Mouse (Mus musculus) spleen, adult 12 weeks (tissue): ENCODE measurements around the gene Eif4g3.

ENCODE experiments used
- DNase-seq: peaks from one replicate; pipeline ENCODE4 v3.0.0; 2022; ENCODE audit warnings: low spot score

Gene Eif4g3

DNA sequence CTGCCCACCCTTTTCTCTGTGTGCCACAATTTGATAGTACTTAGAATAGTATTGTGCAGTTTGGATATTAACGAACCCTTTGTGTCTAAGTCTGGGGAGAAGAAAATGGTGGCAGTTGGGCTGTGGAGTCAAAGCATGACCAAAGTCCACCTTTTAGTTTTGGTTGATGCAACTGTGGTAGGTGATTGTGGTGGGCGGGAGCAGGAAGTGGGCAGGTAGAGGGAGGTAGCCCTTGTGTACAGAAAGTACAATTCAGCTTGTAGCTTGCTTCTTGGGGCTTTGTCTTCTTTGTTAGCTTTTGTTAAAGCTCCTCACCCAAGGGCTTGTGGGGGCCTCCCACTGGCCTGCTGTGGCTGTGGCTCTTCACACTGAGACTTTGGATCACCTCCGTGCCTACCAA, 109.6 kb downstream of the Eif4g3 start:
- no peak for DNase-seq

DNA sequence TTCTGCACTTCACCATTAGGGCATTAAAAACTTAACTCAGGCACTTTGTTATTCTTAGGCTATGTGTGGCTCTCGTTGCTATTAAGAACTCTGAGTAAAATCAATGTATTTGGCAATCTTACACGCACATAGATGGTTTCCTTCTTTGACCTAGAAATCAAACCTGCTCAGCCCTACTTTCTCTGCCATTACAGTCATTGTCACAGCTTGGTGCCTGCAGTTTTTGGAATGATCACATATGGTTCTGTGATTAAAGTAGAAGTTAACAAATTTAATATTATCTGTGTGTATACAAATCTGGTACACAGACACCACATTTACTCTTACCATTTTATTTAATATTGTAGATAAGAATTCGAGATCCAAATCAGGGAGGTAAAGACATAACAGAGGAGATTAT, 112.1 kb downstream of the Eif4g3 start:
- DNase-seq: no peak

DNA sequence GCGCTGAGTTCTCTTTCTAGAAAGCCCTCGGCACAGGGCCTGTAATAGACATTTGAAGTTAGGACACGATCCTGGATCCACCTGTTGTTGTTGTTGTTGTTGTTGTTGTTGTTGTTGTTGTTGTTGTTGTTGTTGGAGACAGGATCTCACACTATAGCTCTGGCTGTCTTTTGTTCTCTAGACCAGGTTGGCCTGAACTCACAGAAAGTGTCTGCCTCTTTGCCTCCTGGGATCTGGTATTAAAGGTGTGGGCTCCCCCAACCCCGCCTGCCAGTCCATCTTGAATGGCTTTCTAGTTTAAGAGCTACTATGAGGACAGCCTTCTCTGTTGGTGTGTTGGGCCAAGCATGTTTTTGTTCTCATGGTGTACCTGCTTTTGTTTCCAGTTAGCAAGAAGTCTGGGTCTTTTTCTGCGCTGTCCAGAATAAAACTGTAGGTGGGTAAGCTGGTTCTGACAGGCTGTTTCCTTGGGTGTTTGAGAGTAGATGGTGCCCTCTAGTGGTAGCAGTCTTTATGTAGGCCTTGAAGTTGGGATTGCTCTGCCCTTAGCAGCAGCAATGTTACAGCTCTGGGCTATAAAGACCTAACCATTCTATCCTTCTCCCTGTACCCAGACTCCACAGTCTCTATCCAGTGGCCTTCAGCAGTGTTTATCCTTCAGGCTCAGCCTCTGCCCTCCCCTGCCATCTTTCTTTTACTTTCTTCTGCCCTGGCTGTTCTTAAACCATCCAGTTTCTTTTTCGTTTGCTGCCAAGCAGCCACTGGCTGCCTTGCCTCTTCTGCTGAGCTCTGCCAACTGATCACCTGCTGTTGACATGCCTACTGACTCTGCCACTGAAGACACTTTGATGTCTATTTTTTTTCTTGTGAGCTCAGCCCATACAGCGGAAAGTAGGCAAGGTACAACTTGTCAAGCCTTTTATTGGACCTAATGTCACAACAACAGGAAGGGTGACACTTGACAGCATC, 114.9 kb downstream of the Eif4g3 start:
- DNase-seq: peak; percentile 19

DNA sequence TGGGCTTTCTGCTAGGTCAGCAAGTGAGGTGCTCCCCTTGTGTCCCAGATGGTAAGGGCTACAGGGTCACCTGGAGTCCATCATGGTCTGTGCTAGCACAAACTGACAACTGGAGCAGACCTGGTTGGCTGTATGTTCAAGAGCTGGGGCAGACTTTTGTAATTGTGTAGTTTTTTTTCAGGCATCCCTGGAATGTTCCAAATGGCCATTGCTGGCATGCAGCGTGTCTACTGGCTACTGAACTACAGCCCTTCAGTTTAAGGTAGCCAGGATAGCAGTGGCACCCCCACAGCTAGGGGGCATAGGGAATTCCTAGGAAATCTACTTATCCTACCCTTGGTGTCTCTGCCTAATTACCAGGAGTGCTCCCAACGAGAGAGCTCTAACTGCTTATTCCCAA, 115.7 kb downstream of the Eif4g3 start:
- DNase-seq: no peak

DNA sequence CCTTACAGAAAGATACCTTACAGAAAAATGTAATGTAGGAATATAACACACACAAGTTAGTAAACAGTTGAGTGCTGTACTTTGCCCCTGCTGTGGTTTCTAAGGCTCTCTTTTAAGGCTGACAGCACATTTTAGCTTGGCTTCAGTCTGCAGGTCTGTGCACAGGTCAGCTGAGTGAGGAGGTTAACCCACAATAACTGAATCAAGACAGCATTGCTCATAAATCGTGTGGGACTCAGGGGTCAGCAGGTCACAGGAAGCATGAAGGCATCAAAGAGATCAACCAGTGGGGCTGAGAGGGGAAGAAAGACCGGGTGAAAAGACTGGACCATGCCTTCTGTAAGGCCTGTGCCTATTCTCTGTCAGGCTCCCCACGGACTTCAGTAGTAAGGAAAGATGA, 116.5 kb downstream of the Eif4g3 start:
- DNase-seq: no peak

DNA sequence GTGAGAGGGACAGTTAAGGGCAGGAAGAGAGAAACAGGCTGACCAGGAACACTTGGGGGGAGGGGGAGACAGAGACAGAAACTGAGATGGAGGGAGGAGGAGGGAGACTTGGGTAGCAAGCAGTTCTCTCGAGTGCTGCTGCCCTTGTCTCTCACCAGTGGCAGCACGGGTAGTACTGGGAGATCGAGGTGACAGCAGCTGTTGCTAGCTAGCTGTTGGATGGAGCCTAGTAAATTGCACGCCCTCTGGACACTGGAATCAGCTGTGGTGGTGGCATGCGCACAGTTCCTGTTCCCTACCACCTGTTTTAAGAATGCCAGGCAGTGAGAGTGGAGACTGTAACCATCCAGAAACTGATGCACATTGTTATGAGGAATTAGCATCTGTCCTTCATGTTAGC, 119.0 kb downstream of the Eif4g3 start:
- no peak for DNase-seq

DNA sequence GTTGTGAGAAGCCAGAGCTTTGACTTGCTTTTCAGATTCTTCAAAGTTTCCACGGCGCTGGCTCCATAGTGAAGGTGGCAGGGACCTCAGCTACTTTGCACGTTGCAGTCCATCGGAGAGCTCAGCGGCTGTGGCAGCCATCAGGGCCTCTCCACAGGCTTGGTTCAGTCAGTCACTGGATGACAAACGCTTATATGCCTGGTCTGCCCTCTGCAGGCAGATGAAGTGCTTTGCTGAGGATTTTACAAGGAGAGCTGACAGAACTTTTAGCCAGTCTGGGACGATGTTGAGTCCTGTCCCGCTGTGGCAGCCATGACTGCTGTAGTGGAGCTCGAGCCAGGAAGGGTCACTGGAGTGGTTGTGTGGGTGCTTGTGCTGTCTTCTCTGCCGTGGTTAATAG, 126.9 kb downstream of the Eif4g3 start:
- DNase-seq: no peak

DNA sequence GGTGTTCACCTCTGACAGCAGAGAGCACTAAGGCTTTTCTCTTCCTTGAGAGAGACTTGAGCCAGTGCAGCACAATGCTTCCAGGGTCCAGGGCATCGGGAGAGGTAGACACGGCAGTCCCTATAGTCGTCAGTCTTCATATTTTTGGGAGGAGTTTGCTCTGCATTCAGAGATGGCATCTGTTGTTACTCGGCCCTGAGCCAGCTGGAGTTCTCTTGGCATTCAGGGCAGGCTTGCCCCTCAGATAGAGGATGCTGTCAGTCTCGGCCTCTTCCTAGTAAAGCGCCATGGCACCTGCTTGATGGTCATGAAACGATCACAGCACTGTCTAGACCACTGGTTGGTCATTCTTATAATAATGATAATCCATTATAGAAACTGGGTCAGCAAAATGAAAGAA, 131.2 kb downstream of the Eif4g3 start:
- DNase-seq: no peak

DNA sequence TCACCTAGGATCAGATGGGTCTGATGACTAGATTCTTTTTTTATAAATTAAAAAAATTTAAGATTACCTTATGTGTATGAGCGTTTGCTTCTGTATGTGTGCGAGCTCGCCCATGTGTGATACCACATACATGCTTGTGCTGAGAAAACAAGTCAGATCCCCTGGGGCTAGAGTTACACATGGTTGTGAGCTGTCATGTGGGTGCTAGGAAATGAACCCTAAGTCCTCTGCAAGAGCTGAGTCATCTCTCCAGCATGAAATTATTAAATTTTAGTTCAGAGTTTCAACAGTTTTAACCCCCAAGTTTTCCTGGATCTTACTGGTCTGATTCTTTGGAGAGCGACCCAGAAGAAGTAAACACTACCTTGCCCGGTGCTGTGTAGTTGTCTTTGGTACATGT, 134.5 kb downstream of the Eif4g3 start:
- no peak for DNase-seq

DNA sequence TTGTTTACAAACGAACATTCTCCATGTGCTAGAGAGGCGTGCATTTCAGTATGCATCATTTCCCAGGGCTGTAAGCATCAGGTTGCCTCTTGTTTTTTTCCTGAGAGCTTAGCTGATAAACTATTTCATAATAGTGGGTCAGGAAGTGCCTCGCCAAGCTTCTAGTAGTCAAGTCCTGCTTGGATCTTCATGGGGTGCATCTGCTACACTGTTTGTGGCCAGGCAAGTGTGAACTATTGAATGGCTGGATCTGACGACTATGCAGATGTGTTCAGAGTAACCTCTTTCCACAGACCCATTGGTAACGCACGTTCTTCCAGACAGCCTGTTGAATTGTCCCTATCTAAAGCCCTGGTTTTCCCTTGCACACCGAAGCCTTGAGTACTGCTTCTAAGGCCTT, 135.0 kb downstream of the Eif4g3 start:
- DNase-seq: no peak

DNA sequence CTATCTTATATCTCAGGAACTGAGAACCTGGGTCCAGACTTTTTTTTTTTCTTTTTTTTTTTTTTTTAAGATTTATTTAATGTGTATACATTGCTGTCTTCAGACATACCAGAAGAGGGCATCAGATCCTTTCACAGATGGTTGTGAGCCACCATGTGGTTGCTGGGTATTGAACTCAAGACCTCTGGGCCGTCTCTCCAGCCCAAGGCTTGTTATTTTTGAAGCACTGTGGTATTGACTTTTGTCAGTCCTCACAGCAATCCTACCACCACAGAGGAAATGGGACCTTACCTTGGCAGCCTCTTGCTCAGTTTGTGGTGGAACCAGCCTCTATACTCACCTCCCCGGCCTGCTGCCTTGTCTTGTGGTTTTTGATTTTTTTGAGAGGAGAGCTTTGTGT, 137.3 kb downstream of the Eif4g3 start:
- no peak for DNase-seq

DNA sequence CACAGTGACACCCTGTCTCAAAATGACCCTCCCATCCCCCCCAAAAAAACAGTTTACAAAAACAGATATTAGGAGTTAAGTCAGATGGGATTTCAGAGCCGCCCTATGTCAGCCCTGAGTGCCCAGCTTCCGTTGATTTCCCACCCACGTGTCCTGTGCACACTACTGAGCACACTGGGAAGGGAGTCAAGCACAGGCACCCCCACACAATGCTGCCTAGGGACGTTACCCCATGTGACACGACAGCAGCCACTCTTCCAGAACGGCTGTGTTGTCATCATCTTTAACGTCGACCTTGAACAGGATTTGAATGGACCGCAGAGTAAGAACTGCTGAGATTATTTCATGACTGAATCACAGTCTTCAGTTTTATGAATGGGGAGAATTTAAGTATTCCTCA, 138.4 kb downstream of the Eif4g3 start:
- DNase-seq: no peak

DNA sequence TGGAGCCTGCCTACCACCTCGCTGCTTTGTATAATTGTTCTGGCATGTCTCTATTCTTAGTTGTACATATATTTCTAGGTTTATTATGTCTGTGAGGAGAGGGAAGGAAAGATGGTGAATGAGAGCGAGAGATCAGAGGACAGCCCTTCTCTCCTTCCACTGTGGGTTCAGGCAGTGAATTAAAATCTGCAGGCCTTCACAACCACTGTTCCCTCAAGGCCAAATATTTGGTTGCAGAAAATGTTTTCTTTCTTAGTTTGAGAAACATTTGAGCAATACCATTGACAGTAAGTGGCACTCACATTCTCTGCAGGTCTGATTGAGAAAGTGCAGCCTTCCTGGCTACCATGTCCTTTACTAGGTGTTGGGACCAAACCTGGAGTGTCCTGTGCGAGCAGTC, 138.9 kb downstream of the Eif4g3 start:
- no peak for DNase-seq

DNA sequence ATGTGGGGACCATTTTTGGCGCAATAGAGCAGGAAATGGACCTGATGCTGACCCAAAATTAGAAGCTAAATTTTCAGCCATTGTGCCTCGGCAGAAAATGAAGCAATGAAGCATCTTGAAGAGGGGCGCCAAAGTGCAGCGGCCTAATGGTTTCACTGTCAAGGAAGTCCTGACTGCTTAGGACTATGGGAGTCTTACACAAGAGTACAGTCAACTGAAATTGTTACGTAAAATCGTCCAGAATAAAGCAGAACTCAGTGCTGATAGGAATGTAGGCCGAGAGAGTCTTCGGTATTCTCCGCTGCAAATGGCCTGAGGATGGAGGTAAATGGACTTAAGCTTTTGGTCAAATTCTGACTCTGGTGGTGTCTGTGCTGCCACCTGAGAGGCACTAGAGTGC, 140.5 kb downstream of the Eif4g3 start:
- no peak for DNase-seq

DNA sequence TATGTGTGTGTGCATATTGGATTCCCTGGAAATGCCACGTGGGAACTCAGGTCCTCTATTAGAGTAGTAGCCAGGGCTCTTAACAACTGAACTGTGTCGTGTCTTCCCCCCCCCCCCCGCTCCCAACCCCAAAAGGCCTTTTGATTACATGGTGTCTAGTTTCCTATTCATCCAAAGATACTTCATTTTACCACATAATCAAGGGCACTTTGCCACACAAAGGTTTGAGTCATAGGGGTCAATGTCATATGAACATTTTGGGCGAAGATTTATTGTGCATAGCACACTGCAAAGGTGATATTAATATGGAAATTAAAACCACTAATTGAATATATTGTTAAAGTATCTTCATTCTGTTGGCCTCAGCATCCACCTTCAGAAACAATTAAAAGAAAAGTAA, 144.5 kb downstream of the Eif4g3 start:
- no peak for DNase-seq

DNA sequence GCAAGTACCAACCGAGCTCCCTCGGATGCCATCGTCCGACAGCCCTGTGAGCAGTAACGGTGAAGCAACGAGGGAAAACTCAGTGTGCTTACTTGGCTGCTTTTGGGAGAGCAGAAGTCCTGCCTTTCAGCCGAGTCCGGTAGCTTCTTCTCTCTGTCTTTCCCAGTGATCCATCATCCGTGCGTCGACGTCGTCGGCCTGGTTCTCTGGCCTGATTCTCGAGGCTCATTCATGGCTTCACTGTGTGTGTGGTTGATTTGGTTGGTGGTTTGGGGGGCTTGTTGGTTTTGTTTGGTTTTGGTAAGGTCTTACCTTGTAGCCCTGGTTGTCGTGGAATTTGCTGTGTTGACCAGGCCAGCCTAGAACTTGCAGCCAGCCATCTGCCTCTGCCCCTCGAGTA, 145.0 kb downstream of the Eif4g3 start:
- no peak for DNase-seq

DNA sequence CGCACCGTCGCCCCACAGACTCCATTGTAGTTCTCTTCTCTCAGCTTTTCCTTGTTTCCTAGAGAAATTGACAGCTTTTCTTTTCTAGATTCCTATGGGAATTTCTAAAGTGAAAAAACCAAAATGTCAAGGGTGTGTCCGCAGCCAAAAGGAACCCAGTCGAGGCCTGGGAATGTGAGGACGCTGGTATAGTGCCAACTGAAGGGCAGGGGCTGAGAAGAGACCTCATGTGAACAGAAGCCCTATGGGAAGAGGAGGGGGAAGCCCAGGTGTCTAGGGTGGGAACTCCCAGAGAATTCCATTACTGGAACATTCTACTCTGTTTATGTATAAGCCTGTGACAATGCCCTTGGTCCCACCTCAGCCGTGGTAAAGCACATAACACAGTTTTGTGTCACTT, 145.4 kb downstream of the Eif4g3 start:
- no peak for DNase-seq

DNA sequence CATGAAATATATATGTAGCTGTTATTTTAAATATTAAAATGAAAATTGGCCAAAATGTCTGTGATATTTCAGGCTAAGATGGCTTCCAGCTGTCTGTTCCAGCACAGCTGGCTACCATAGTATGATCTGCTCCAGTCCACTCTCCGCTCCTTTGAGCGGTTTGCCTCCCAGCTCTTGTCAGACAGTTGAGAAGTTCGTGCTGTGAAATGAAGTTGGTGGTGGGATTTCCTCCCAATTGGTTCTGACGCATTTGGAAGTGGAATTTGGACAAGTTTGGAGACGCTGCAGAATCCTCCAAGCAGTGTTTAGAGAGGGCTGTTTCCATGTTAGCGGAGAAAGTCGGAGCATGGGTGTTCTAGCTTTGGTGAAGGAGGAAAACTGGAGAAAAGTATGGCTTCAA, 148.5 kb downstream of the Eif4g3 start:
- no peak for DNase-seq

DNA sequence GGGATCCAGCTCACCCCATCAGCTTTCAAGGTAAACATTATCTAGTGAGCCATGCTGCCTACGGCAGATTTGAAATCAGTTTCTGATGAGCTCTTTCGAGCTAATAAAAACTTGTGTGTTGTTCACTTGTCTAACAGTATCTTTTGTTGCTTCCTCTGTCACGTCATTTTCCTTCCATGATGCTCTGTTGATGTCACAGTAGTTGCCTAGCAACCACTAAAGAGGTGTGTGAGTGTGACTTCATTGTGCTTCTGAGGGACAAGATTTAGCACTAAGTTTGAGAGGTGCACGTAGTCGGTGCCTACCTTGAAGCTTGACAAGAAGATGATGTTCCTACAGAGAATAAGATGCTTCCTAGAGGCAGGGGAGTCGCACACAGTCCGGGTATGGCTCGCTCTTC, 154.4 kb downstream of the Eif4g3 start:
- DNase-seq: no peak

DNA sequence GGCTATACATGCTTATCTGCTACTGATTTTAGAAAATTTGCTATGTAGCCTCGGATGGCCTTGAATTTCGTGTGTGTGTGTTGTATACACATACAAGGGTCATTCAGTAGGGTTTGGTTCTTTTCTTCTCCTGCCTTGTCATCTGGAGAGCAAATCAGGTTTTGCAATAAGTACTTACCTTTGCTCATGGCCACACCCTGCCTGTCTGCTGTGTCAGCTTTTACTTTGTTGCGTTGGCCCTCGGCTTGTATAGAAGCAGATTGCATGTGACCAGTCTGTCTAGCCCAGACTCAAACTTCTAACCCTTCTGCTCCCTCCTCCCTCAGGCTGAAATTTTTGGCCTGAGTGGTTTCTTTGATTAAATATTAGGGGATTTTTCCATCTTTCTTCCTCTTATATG, 157.2 kb downstream of the Eif4g3 start:
- DNase-seq: no peak

DNA sequence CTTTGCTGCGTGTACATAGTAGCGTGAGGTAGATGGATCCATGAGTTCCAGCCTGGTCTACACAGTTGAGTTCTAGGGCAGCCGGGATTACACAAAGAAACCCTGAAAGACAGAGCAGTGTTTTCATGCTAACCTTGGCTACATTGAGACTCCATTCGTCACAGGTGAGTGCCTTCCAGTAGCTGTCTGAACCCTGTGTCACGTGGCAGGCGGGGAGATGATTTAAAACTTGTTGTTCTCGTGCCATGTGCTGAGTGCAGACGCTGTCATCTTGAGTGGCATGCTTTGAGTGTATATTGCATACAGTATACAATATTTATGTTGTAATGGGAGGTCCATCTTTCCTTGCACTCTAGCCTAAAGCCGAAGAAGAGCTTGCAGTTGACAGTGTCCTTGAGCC, 158.4 kb downstream of the Eif4g3 start:
- DNase-seq: no peak

DNA sequence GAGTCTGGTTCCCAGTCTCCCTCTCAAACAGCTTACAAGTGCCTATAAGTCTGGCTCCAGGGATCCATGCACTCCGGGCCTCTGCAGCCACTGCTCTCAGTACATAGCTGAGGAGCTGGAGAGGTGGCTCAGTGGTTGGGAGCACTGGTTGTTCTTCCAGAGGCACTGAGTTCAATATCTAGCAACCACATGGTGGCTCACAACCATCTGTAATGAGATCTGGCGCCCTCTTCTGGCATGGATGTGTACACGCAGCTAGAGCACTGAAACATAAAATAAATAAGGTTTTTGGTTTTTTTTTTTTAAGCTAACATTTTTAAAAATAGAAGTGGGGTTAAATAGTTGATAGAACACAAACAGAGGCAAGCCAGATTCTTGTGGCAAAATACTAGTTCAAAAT, 161.2 kb downstream of the Eif4g3 start:
- DNase-seq: peak; percentile 23

DNA sequence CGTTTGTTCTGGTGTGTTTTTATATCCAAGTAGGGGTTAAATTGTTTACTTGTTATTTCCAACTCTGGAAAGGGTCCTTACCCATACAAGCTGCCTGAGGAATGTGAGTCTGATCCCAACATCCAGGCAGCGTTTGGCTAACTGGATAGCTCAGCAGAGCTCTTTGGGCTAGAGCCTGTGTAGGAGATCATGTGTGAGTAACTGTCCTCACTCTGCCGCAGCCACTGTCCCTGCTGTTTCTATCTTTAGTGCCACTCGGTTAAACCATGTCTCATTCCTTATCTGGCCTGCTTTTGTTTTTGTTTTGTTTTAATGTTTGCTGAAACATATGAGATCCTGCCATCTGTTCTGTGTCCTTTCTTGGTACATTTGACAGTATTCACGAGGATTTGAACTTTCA, 168.1 kb downstream of the Eif4g3 start:
- DNase-seq: no peak

DNA sequence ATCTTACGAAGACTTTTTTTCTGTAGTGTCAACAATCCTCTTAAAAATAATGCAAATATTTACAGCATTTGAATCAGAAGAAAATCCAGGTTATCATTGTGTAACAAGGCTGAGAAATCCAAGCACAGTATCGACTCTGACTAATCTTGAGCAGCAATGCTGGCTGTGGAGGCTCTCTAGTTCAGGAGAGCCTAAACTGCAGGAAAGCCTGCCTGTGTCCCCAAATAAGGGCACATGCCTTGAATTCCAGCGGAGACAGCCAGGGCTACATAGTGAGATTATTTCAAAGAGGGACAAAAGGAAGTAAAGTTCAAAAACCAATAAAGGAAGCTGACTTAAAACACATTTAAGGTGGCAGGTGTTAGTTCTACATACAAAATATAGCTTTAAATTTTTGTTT, 168.7 kb downstream of the Eif4g3 start:
- DNase-seq: no peak
